Mouse (Mus musculus): Measurements from ENCODE around the gene Myo5a. TPM values are rescaled to one million over a fixed set of nuclear protein-coding genes. Genes with fewer than 3 reads are reported as not detected.

Myo5a gene
- polyA plus RNA-seq (2014; fragmentation: Illumina TruSeq; extraction: RNeasy Lipid Tissue Mini Kit (QIAGEN cat#74804); ENCODE audit: low replicate concordance), result 7.4 TPM

DNA sequence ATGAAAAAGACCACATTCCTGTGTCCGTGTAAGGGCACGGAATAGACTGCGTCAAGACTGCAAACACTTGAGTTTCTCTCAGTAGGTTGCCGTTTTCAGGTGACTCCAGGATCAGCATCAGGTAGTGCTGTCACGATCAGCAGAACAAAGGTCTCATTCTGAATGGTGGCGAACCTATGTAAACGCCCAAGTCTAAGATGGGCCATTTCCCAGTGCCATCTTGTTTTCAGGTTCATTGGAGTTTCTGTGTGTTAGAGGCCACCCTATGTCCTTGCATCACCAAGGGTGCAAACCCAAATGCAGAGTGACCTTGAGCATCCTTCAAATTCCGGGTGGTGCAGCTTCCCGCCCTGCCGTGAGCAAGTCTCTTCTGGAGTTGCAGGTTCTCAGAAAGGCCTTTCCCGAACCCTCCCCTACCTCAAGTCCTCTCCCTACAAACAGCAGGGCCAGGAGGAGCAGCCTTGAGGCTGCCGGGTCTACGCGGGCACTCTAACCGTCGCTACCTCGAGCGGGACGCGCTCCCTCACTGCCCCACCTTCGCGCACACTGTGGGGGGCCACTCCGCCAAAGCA, at the start of gene Myo5a:
Gene Myo5a, plus strand, starts transcription at position 559 of the 572 bp plus-strand sequence.

DNA sequence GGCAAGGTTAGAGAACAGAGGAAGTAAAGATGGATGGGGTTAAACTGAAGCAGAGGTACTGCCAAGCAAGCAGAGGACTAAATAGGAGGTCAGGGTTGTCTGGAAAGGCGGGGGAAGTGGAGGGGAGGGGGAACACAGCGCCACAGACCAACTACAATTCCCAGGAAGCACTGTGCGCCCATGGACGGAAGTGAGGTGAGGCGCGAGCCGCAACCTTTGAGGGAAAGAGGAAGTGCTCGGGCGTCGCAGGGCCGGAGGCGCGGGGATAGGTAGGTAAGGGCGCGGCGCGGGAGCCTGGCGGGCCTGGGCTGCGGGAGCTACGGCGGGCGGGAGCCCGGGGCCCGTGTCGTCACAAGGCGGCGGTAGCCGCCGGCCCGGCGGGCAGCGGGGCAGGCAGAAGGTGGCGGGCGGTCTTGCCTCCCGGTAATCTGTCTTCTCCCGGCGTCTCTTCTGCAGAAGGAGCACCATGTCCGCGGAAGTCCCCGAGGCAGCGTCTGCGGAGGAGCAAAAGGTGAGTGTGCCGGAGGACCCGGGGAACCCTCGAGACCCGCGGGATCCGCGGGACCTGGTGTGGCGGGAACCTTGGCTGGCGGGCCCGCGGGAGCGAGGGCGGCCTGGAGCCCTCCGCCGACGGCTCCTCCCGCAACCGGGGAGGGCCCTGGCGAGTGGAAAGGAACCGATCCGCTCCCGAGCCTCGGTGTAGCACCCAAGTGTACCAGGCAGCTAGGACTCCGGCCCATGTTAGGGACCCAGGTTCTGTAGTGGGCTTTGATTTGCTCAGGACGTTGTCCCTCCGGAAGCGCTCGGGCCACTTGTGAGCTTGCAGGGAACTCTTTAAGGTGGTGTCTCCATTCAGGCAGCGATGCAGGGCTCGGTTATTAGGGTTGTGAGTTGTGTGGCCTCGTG, 33.1 kb upstream of the Myo5a start, which contains the start of gene Arpp19:
Gene Arpp19, plus strand, starts transcription at position 164 of the 906 bp plus-strand sequence.

DNA sequence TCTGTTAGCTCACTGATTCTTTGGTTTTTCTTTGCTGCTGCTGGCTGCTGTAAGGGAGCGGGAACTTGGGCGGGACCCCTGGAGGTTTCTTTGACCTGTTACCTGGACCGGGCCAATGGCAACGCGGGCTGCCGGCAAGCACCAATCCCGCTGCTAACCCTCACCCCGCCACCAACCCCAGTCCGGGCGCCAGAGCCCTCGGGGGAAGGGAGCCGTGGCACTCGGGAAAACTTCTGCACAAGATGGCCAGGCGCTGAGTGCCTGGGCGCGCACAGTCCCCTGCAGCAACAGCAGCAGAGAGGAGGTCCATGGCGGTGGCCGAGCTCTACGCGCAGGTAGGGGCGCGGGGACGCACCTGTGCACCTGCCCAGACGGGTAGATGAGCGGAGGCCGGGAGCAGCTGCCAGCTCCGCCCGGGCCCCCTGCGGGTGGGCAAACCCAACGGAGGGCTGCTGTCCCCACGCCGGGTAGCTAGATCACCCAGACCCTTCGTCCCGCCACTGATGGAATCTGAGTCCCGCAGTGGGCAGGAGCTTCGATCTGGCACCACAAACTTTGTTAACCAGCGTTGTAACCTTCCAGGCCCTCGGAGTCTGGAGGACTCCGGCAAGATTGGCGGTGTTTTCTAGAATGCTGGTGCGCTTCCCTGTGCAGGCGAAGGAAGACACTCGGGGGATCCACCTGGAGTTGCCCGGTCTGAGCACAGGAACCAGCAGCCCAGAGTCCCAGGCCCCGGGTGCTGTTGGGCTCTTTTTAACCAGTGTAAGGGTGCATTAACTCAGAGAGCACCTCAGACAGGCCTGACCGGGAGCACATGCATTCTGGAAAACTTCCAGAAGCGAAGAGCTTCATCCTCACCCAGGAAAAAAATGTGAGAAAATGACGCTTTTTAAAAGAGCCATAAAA, 161.3 kb downstream of the Myo5a start, which contains the start of gene Myo5c:
Gene Myo5c, plus strand, starts transcription at position 180 of the 906 bp plus-strand sequence.

Other genes with a start within 250 kb of the Myo5a start
- not detected for gene Onecut1, start 209.1 kb upstream of the Myo5a start, polyA plus RNA-seq (2014; fragmentation: Illumina TruSeq; extraction: RNeasy Lipid Tissue Mini Kit (QIAGEN cat#74804); ENCODE audit: low replicate concordance)
- gene Fam214a, start 118.1 kb upstream of the Myo5a start, polyA plus RNA-seq (2014; fragmentation: Illumina TruSeq; extraction: RNeasy Lipid Tissue Mini Kit (QIAGEN cat#74804); ENCODE audit: low replicate concordance), result 6.9 TPM
- 266 TPM for gene Arpp19, start 33.4 kb upstream of the Myo5a start, polyA plus RNA-seq (2014; fragmentation: Illumina TruSeq; extraction: RNeasy Lipid Tissue Mini Kit (QIAGEN cat#74804); ENCODE audit: low replicate concordance)
- 11.6 TPM for gene Myo5c, start 161.0 kb downstream of the Myo5a start, polyA plus RNA-seq (2014; fragmentation: Illumina TruSeq; extraction: RNeasy Lipid Tissue Mini Kit (QIAGEN cat#74804); ENCODE audit: low replicate concordance)
- gene Gnb5, start 235.3 kb downstream of the Myo5a start, polyA plus RNA-seq (2014; fragmentation: Illumina TruSeq; extraction: RNeasy Lipid Tissue Mini Kit (QIAGEN cat#74804); ENCODE audit: low replicate concordance), result 7.9 TPM

All from small intestine, adult 10 weeks (tissue).